Mouse (Mus musculus) megakaryocyte-erythroid progenitor cell, adult 5-6 weeks (primary cell): ENCODE data around the gene Lpcat2. TPM values are rescaled to one million over a fixed set of nuclear protein-coding genes. Genes with fewer than 3 reads are reported as not detected.
"Not testable (repeated sequence)": the region's sequence is repeated elsewhere in the genome, so short reads cannot be mapped to it uniquely, and the experiment has no call there.

Source experiments
- ATAC-seq: replicated peaks from 2 replicates; pipeline ENCODE4 v1.8.0; 2016; ENCODE audit warnings: mild to moderate bottlenecking, inconsistent platforms; ENCODE audit not compliant: severe bottlenecking, poor library complexity, low FRiP score, low TSS enrichment
- total RNA-seq, 2 experiments: library from RNA; stranded (forward) in 1 of 2; stranded (reverse) in 1 of 2; fragments of 200-1000, 215-1000 nt in 1 of 2; fragments of >200 nt in 1 of 2; fragmentation: Nextera tagmentation in 1 of 2; gene quantifications; 2 replicates each; pipeline ENCODE4 v1.2.3; 2014 to 2017

Lpcat2 gene
- total RNA-seq, 2 experiments from 2014 or later = 0.42 to 3.6 TPM

DNA sequence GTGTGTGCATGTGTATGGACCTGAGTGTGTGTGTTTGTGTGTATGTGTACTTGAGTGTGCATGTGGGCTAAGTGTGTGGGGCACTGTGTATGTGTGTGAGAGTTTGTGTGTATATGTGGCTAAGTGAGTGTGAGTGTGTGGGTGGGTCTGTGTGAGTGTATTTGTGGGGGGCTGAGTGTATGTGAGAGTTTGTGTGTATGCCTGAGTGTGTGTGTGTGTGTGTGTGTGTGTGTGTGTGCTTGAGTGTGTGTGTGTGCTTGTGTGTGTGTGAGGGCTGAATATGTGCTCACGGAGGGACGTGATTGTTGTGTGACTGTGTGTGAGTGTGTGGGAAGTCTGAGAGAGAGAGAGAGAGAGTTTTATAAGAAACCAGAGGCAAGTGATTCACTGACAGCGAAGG lies 3.8 kb upstream of the Lpcat2 start:
- no peak for ATAC-seq

DNA sequence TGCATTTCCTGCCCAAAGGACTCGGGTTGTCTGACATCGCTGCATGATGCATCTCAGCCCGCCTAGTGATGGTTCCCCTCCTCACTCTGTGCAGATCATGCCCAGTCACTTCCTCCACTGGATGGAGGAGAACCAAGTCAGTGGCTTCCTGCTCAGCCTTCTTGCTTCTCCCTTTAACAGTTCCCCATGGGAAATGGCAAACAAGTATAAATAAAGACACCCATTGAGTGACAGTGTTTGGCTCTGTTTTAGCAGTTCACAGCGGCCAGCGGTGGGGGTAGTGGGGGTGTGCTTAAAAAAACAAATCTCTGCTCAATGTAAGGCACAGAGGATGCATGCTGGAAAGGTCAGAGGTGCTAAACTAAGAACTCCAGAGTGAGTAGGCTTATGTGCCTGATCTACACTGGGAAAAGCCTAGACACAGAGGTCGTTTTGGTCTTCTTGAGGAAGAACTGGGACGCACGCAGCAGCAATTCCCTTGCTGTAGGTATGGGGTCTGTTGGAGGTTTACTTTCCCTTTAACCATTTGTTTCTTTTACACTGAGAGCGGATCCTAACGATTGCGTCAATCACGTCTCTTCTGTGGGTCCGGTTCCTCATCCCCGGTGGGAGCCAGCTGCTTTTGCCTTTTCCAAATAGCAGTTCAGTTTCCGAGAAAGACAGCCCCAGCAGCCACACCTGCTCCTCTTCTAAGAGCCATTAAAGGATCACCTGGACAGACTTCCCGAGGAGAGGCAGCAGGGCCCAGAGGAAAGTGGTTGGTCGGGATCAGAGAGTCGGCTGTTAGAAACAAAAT lies 1.8 kb upstream of the Lpcat2 start:
- ATAC-seq = no peak

DNA sequence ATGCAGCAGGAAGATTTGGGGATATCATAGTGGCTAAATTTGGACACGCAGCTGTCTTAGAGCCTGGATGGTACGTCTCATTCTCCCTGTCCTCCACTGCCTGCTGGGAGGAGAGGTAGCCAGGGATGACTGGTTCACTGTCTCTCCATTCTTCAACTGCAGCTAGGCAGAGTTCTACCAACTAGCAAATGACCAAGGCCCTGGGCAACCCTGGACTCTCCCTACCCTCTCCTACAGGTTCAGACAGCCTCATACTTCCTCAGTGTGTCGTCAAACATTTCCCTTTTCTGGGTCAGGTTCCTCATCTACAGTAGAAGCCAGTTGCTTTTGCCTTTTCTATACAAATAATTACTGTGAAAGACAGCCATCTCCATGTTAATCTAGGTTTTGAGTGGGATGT lies 466 bp upstream of the Lpcat2 start:
- 0 out of 2 replicates have a peak, but pooled peaks have one; percentile 9 for ATAC-seq

DNA sequence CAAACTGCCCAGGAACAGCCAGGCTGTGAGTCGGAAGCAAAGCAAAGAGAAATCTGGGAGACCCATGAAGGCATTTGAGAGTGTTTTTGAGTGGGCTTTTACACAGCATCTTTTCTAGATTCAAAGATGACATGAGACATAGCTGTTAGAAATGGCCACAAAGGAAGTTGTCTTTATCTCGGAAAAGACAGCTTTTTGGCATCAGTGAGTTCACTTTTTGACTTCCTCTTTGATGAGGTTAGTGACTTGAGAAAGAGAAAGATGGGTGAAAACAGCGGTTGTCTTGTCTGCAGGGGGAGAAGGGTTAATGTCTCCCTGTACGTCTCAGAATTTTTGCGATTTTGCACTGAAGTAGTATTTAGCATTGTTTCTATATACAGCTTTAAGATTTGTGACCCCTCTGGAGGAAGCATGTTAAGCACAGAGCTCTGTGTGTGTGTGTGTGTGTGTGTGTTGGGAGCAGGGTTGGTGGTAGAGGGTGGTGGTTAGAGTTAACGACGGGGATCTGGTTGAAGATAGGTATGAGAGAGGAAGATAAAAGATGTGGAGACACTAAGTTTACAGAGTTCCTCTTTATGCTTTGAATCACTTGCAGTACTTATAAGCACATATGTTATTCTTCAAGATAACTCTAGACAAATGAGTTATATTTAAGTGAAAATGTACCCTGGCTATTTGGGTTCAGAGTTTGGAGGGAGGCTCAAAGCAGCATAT lies 1.3 kb downstream of the Lpcat2 start:
- ATAC-seq = no peak

DNA sequence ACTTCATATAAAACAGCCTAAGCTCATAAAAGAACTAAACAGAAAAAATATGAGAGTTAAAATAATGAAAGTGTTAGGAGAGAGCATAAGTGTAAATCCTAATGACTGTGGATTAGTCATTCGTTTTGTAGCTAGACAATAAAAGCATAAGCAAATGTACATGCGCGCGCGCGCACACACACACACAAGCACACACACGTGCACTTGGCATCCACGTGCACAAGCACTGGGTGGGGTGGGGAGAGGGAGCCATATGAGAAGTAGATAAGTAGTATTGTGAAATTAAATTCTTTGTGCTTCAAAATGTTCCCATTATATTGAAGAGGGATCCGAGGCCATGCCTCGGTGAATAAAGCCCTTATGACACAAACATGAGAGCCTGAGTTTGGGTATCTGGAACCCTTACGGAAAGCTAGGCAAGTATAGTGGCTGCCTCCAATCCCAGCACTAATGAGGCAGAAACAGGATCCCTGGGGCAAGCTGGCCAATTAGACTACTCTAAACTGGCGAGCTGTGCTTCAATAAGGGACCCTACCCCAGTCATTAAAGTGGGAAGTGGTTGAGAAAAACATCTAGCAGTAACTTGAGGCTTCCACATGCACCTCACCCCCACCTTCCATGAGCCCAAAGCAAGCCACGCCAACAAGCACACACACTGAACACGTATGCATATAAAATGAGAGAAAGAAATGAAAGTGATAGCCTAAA lies 3.5 kb downstream of the Lpcat2 start:
- ATAC-seq = no peak

DNA sequence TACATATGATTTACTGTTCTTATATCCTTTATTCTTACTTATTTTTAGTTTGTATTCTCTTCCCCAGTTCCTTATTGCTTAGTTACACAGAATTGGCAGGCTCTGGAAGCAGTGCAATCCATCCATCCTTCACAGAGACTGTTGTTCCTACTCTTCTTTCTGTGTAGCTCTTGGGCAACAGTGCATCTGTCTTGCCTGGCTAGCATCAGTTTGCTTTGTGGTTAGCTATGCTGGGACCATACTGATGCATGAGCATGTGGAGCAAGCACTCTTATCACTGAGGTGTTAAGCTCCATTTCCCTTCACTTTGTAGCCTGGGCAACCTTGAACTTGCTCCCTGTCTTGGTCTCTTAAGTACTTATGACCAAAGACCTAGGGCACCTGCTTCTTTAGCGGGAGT lies 6.8 kb downstream of the Lpcat2 start:
- ATAC-seq = no peak

DNA sequence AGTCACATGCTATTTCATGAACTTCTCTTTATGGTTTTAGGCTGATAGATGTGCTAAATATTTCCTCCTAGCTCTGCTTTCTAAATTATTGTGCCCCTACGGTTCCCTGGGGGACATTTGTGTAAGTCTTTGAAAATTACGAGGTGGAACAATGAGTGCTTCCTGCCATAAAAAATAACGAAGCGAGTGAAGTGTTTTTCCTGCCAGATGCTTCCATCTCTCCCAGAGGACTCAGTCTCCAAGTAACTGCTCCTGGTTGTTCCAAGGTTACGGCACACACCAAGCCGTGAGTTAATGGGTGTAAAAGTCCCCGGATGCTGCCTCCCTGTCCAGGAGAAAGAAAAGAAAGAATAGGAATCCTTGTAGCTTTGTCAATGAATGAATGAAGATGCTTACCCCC lies 15.1 kb downstream of the Lpcat2 start:
- ATAC-seq = no peak

DNA sequence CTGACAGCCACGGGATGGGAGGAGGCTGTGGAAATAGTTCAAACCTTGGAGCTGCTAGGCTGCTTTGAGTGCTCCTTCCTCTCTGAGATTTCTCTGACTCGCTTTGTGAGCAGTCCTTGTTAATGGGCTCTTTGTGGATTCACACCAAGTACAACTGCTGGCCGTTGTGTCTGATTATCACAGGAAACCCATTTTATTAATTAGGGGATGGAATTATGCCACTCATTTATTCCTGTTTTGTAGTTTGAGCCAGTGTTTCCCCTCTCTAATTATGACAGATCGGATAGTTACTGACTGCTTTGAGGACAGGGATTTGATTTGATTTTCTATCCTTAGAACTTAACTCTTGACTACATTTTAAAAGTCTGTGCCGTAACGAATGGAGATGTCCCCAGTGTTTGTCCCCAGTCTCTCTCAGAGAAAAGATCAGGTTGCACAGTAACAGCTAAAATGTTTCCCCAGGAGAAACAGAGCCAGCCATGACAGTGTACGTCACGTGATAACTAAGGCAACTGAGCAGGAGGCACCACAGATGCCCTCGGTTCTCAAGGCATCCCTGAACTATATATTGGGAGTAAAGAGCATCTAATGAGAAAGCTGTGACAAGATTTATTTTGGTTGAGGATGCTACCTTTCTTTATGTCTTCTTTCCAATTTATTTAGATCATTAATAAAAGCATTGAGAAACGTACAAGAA lies 17.1 kb downstream of the Lpcat2 start:
- ATAC-seq = no peak

DNA sequence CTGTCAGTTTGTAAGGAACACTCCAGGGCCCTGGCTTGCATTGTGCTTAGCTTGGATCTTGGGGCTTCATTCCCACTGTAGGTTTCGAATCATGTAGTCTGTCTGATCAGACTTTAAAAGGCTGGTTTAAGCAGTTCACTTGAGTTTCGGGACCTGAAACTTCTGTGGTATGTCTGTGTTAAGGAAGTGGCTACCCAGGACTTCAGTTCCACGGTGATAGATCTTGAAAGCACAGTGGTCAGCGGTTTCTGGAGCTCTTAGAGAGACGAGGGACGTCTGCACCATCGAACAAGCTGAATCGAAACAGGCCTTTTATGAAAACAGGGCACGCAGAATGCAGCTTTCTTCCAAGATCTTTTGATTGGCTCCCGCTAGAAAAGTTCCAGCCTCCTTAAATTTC lies 20.7 kb downstream of the Lpcat2 start:
- ATAC-seq = no peak

DNA sequence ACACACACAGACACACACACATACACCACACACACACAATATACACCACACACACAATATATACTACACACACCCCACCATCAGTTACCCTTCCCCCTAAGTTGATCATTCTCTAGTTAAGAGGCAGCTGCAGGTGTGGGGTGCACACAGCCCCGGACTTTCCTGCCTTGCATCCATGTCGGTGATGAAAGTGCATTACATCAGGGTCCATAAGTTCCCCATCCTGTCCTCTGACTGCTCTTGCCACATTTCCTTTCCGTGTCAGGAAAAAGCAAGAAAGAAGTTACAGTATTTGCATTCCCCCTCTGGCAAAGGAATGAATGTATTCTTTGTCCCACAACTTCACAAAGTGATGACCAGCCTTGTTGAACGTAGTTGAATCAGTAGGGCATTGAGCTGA lies 26.1 kb downstream of the Lpcat2 start:
- ATAC-seq = no peak

DNA sequence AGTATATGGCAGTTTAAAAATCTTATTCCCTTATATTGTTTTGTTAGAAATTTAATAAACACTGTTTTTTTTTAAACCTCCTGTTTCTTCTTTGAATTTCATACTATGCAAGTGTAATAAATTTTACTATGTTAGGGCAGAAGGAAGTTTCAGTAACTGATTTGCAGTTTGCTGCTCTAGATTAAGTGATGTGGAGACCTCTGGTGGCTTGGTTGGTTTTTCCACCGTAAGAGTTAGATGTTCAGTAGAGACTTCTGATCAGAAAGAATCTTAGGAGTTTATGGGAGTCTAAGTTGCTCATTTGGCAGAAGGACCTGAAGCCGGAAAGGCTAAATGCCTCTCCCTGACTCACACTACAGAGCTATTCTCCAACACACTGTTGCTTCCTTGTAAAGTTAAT lies 28.6 kb downstream of the Lpcat2 start:
- no peak for ATAC-seq

DNA sequence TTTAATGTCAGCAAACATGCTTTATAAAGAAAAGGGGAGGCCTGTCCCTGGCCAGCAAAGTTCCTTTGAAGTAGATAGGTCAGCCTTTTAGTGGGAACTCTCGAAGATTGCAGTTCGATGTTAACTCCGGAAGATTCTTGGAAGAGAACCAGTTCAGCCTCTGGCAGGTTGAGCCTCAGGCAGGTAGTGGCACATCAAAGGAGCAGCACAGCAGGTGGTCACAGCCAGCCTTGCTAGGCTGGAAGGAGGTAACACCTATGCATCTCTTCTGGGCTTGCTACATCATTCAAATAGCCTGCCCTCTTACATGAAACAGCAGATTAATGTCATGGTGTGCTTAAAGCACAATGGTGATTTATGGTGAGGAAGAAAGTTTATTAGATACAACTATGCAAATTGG lies 37.1 kb downstream of the Lpcat2 start:
- ATAC-seq = not testable (repeated sequence)

DNA sequence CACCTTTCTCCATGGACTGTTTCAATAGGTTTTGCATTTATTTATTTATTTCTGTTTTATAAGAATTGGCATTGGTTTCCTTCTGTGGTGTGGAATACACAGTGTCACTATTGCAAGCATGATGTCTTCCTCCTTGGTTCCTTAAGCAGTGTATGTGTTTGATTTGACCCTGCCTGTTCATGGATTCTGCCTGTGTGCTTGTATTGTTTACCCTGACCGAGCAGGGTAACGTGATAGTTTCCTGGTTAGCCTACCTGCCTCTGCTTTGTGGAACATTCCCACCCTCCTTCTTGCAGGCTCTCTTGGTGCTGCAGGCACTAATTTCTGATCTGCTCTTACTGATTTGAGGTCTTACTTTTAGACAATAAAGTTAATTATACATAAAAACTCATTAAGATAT lies 38.7 kb downstream of the Lpcat2 start:
- no peak for ATAC-seq

DNA sequence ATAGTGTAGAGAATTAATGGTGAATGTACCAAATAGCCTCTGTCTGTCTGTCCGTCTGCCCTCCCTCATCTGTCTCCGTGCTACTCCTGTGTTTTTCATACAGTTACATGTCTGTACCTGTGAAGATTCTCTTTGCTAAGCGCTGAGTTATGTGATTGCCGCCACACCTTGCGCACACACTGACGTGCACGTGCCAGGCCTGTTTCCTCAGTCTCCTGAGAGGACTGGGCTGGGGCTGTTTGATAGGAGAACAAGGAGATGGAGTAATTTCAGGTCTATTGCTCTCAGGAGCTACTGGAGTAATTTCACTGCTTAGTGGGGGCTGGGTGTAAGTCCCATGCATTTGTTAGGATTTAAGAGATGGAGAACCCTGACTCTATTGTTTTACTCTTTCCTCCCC lies 39.9 kb downstream of the Lpcat2 start:
- ATAC-seq = no peak

DNA sequence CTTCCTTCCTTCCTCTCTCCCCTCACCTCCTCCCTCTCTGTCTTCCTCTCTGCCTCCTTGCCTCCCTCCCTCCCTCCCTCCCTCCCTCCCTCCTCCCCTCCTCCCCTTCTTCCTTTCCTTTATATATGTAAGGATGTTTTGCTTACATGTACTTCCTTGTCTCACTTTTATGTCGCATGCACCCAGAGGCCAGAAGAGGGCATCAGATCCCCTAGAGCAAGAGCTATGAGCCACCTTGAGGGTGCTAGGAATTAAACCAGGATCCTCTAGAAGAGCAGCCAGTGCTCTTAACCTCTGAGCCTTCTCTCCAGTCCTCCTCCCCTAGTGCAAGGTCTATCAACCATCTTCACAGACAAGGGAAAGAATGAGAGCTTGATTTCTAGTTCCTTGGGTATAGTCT lies 40.9 kb downstream of the Lpcat2 start:
- no peak for ATAC-seq

DNA sequence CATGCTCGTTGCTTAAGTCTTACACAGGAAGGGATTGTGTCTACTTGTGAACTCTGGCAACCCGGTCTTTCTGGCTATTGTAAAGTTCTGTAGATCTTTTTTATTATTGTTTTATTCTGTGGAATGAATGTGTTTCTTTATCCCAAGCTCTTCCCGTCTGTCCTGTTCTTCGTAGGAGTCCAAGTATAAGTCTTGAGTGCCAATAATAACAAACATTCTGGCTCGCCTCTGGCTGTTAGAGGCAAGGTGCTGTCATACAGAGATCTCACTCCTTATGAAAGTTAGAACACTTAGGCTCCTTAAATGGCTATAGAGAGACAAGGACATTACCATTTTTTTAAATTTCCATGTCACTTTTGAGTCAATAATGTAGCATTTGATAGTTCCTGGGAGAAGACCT lies 41.5 kb downstream of the Lpcat2 start:
- ATAC-seq = no peak

DNA sequence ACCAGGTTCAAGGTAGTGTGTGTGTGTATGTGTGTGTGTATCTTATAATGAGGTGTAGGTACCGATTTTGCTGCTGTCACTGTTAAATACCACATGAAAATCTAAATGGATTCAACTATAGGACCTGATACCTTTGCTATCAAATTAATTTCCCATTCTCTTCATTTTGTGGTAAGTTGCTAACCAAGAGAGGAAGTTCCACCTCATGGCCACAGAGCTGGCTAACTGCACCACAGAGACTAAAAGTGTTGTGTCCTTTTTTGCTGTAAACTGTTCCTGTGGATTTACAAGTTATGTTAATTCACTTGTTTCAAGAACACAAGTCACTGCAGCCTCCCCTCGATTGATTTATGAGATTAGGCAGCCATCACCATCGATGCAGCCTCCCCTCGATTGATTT lies 42.7 kb downstream of the Lpcat2 start:
- no peak for ATAC-seq

DNA sequence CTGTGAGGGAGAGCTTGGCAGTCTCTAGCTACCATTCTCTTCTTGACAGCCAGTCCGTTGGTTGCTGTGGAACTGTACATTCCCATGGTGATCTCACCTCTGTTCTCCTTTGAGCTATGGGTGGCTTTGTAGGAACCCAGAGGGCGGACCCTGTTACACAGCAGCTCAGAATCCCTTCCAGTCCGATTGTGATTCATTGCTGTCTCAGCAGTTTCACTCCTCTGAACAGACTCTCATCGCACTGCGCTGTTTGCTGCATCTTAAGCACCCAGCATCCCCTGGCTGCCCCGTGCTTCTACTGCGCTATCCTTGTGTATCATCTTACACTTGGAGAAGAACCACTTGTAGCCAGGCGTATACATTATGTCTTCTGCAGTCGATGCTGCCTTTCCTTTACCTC lies 44.5 kb downstream of the Lpcat2 start:
- ATAC-seq = no peak

DNA sequence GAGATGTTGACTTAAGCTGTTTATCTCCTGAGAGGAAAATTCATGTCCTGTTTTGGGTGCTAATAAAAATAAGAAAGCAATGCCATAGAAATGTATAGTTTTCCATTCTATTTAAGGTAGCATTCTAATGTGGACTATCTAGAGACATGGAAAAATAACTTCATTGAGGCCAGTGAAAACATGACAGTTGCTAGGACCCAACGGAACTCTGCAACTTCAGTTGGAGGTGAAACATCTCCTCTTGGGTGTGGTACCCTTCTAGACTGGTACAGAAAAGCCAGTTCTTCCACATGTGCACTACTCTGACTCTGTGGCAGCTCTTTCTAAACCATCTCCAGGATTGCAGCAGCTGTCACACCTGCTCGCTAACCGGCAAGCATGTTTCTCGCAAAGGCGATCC lies 46.0 kb downstream of the Lpcat2 start, which contains the start of gene Capns2:
Gene Capns2 (plus strand): TSS at position 301 of the 400 bp plus-strand sequence.
- ATAC-seq = no peak

DNA sequence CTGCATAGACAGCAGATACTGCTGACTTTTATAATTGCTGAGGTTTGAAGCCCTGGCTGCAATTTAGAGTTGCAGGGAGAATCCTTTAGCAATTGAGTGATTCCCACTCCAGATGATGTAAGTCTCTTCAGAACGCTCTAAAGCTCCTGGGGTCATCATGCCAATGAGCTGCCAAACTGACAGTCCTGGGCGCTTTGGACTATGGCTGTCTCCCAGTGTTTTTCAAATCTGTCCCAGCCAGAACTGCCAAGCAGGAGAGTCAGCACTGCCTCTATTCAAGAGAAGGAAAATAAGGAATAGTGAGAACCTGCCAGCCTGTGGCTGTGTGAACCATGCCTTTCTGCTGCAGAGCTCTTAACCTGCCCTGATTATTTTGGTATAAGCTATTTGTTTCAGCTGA lies 47.8 kb downstream of the Lpcat2 start:
- ATAC-seq = no peak
